Mouse (Mus musculus) testis, adult 2 months (tissue): ENCODE measurements around the gene Tmem115.

Experiments used
- CTCF ChIP-seq: fragments of 200-500 bp; IDR thresholded peaks from 2 replicates; pipeline ENCODE4 v1.5.1; 2012; ENCODE audit warnings: low read depth, mild to moderate bottlenecking, inconsistent platforms, low read length, moderate library complexity; ENCODE audit not compliant: control insufficient read depth, insufficient read depth, insufficient replicate concordance
- POLR2A ChIP-seq: fragments of 200-500 bp; IDR thresholded peaks from 2 replicates; pipeline ENCODE4 v1.6.1; 2012; ENCODE audit warnings: low read depth, mild to moderate bottlenecking, inconsistent platforms, low read length, moderate library complexity; ENCODE audit not compliant: control insufficient read depth

DNA sequence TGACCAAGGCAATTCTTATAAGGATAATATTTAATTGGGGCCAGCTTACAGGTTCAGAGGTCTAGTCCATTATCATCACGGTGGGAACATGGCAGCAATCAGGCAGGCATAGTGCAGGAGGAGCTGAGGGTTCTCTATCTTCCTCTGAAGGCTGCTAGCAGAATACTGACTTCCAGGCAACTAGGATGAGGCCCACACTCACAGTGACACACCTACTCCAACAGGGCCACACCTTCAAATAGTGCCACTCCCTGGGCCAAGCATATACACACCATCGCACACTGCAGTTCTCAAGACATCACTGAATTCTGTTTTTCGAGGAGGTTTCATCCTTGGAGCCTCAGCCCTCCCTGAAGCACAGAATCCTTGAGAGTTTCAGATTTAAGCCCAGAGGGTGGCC is 37.4 kb upstream of the Tmem115 start:
- TF ChIP-seq CTCF (no peak), POLR2A (no peak)
